Mouse (Mus musculus) ES-E14 (cell line): ENCODE measurements at regions not wholly inside any gene's neighbourhood (a gene's known extent, or its start where the extent isn't known, plus 50 kb on each side); places are given as distances from the start of the nearest gene placed in this dataset.

ENCODE experiments used
- DNase-seq: peaks from one replicate; pipeline ENCODE4 v3.0.0-alpha.2; 2013; ENCODE audit warnings: low read depth, low spot score
- H3K27ac ChIP-seq: 2 replicates; pipeline ENCODE4 v1.5.1; 2012; ENCODE audit warnings: low read depth, mild to moderate bottlenecking, low read length, moderate library complexity, mixed read lengths; ENCODE audit not compliant: poor library complexity, insufficient read depth, severe bottlenecking
- H3K36me3 ChIP-seq: 2 replicates; pipeline ENCODE4 v1.6.1; 2012; ENCODE audit warnings: mild to moderate bottlenecking, low read length, moderate library complexity, mixed read lengths; ENCODE audit not compliant: control insufficient read depth, poor library complexity, insufficient read depth, severe bottlenecking
- H3K4me1 ChIP-seq, 2 experiments: fragments of 150-350 bp in 1 of 2; sonication (generic) in 1 of 2; 2 replicates each; pipeline ENCODE4 v1.6.1; 2012; ENCODE audit warnings: low read length in 2 of 2, mild to moderate bottlenecking in 1 of 2, mixed read lengths in 1 of 2; ENCODE audit not compliant: control insufficient read depth in 2 of 2, insufficient read depth in 2 of 2, poor library complexity in 1 of 2
- H3K4me3 ChIP-seq, 2 experiments: fragments of 150-350 bp in 1 of 2; sonication (generic) in 1 of 2; 2 replicates each; pipeline ENCODE4 v1.5.1; 2012; ENCODE audit warnings: low read length in 2 of 2, low read depth in 1 of 2, mild to moderate bottlenecking in 1 of 2, mixed read lengths in 1 of 2; ENCODE audit not compliant: insufficient read depth in 1 of 2, poor library complexity in 1 of 2, severe bottlenecking in 1 of 2
- H3K9ac ChIP-seq: 2 replicates; pipeline ENCODE4 v1.6.1; 2012; ENCODE audit warnings: low read depth, mild to moderate bottlenecking, low read length, mixed read lengths; ENCODE audit not compliant: poor library complexity, insufficient read depth, severe bottlenecking
- H3K9me3 ChIP-seq: fragments of 150-350 bp; sonication (generic); 2 replicates; pipeline ENCODE4 v1.6.1; 2012; ENCODE audit warnings: low read depth, mild to moderate bottlenecking, low read length; ENCODE audit not compliant: control insufficient read depth, insufficient read depth
- CHD2 ChIP-seq: IDR thresholded peaks from 2 replicates; pipeline ENCODE4 v1.6.1; 2014; ENCODE audit warnings: mild to moderate bottlenecking, low read depth, low read length, inconsistent platforms
- HCFC1 ChIP-seq: IDR thresholded peaks from 2 replicates; pipeline ENCODE4 v1.6.1; 2012; ENCODE audit warnings: low read length, inconsistent platforms, borderline replicate concordance; ENCODE audit not compliant: insufficient read depth
- MAFK ChIP-seq: IDR thresholded peaks from 2 replicates; pipeline ENCODE4 v1.6.1; 2014; ENCODE audit warnings: mild to moderate bottlenecking, low read depth, low read length, inconsistent platforms; ENCODE audit not compliant: insufficient read depth
- ZC3H11A ChIP-seq: IDR thresholded peaks from 2 replicates; pipeline ENCODE4 v1.6.1; 2012; ENCODE audit warnings: low read depth, mild to moderate bottlenecking, inconsistent platforms, low read length, borderline replicate concordance
- ZNF384 ChIP-seq: IDR thresholded peaks from 2 replicates; pipeline ENCODE4 v1.6.1; 2012; ENCODE audit warnings: low read depth, low read length, inconsistent platforms
- in situ Hi-C, 2 experiments: fragments of 600-800 bp; cut with MboI; formaldehyde crosslinking; loops; one replicate each; pipeline ENCODE4 v1.15.1; 2025; ENCODE audit warnings: low sequenced_read_pairs in 2 of 2, inconsistent platforms in 1 of 2; ENCODE audit not compliant: unreplicated experiment in 2 of 2

DNA sequence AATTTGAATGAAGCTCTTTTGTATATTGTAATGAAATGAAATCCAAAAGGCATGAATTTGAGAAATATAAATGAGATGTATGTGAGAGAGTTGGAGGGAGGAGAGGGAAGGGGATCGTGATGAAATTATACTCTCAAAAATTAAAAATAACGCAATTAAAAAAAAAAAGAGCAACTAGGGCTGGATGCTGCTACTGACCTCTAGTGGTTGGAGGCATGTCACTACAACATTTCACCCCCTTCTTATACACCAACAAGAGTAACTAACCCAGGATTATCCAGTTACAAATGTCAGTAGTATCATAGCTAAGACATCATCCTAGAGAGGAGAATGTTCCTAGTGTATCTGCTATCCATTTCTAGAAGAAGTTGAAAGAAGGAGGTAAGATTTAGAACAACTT lies 678.8 kb upstream of the Sox9 start:
- TF ChIP-seq HCFC1, result no peak
- TF ChIP-seq ZNF384, result peak; percentile 87
- TF ChIP-seq MAFK, result no peak
- Histone ChIP-seq H3K4me3 (no peak overlapping the region), H3K36me3 (no peaks in the 10 kb centered on the region), H3K27ac (no peak overlapping the region), H3K9ac (no peak overlapping the region), H3K4me1 (no peaks in the 10 kb centered on the region), H3K9me3 (no peaks in the 10 kb centered on the region)
- no peak for DNase-seq
- in situ Hi-C loops, result no loop called here

DNA sequence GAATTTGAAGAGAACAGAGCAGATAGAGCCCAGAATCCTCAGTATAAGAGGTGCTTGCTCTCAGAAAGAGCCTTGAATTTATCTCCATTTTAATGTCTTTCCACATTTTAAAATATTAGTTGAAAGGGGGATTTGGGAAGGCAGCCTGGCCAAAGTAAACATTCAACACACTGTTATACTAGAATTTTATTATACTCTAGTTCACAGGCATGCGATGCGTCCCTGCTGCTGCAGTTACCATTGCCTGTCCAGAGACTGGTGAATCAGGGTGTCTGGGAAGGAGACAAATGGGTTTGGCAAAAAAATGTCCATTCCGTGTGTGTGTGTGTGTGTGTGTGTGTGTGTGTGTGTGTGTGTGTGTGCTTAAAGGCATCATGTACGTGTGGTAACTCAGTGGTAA lies 675.1 kb upstream of the Sox9 start:
- Histone ChIP-seq H3K36me3 (no peaks in the 10 kb centered on the region), H3K4me3 (no peak overlapping the region), H3K27ac (no peak overlapping the region), H3K9me3 (no peaks in the 10 kb centered on the region), H3K4me1 (no peaks in the 10 kb centered on the region), H3K9ac (no peak overlapping the region)
- in situ Hi-C loops, result no loop called here
- TF ChIP-seq HCFC1, result no peak
- TF ChIP-seq ZC3H11A, result no peak
- TF ChIP-seq ZNF384, result no peak
- no peak for TF ChIP-seq MAFK
- TF ChIP-seq CHD2, result no peak
- DNase-seq, result no peak

DNA sequence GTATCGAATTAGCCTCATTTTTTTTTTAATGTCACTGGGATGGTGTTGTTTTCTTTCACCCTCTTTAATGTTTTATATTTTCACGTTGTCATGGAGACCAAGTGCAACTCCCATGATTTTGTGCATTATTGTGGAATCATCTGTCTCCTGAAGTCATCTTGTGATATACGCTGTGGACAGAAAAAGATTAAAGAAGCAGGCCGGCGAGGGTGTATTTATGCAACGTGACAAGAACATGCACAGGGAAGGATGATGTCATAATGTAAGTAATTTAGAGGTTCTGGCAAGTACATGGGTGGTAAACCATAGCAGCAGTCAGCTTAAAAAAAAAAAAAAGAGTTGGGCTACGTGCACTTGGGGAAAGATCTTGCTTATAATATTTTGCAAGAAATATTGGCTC lies 674.7 kb upstream of the Sox9 start:
- Histone ChIP-seq H3K4me1 (no peaks in the 10 kb centered on the region), H3K27ac (no peak overlapping the region), H3K36me3 (no peaks in the 10 kb centered on the region), H3K4me3 (no peak overlapping the region), H3K9me3 (no peaks in the 10 kb centered on the region), H3K9ac (no peak overlapping the region)
- TF ChIP-seq MAFK, result no peak
- no peak for TF ChIP-seq ZC3H11A
- TF ChIP-seq ZNF384, result no peak
- TF ChIP-seq HCFC1, result no peak
- no peak for TF ChIP-seq CHD2
- no peak for DNase-seq
- in situ Hi-C loops, result no loop called here

DNA sequence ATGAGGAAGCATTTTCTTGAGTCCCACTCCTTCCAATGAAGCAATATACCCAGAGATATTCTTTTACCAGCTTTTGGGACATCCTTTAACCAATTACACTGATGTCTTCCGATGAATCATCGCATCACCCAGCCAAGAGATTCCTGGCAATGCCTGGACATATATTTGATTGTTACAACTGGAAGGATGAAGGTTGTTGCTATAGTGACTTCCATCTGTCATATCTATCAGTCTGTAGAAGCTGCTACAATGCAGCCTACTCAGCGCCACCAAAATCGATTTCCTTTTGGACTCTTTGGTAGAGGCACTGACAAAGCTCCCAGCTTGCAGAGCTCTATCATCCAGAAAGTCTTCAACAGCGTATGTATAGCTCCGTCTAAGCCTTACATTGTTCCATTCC lies 661.0 kb upstream of the Sox9 start:
- no peak overlapping the region for H3K9ac ChIP-seq
- TF ChIP-seq CHD2 (no peak), MAFK (no peak), ZNF384 (no peak), ZC3H11A (no peak), HCFC1 (no peak)
- H3K27ac ChIP-seq, result no peak overlapping the region
- H3K4me3 ChIP-seq, result no peak overlapping the region
- H3K36me3 ChIP-seq, result no peaks in the 10 kb centered on the region
- no peaks in the 10 kb centered on the region for H3K4me1 ChIP-seq
- no peak for DNase-seq
- no peaks in the 10 kb centered on the region for H3K9me3 ChIP-seq
- in situ Hi-C loops, result no loop called here

DNA sequence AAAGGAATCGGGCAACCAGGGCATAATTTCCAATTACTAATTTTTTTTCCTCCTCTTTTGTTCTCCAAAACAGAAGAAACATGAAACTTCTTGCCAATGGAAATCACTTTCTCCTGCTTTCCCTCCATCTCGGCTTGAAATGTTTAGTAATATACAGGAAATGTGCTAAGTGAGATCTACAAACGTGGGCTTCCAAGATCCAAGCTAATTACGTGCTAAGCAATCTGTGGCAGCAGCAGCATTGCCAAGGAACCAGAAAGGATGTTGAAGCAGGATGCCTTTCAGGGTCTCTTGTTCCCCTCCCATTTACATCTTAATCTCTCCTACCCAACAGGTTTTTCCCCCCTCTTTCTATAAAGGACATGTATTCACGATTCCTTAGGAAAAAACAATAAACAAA lies 660.2 kb upstream of the Sox9 start:
- TF ChIP-seq ZNF384 (no peak), HCFC1 (no peak), CHD2 (no peak), MAFK (no peak), ZC3H11A (no peak)
- H3K36me3 ChIP-seq, result no peaks in the 10 kb centered on the region
- H3K9me3 ChIP-seq, result no peaks in the 10 kb centered on the region
- H3K4me1 ChIP-seq, result no peaks in the 10 kb centered on the region
- no peak overlapping the region for H3K4me3 ChIP-seq
- DNase-seq, result no peak
- in situ Hi-C loops, result no loop called here
- H3K9ac ChIP-seq, result no peak overlapping the region
- H3K27ac ChIP-seq, result no peak overlapping the region
